Mouse (Mus musculus) heart, embryonic 12.5 days (tissue): Measurements from ENCODE around the gene Carmil2. TPM values are rescaled to one million over a fixed set of nuclear protein-coding genes. Genes with fewer than 3 reads are reported as not detected.

ENCODE experiments used
- ATAC-seq: fragments of 200-750 bp; cut with Nextera tagmentation; 2 replicates; pipeline ENCODE4 v1.8.0; 2017; ENCODE audit warnings: moderate TSS enrichment, moderate library complexity; ENCODE audit not compliant: insufficient number of reproducible peaks, low FRiP score
- H3K27ac ChIP-seq: fragments of 300-500 bp; sonication (generic); 2 replicates; pipeline ENCODE4 v1.5.1; 2016; ENCODE audit warnings: mild to moderate bottlenecking, moderate library complexity; ENCODE audit not compliant: poor library complexity, severe bottlenecking
- H3K27me3 ChIP-seq: fragments of 300-500 bp; sonication (generic); replicated peaks from 2 replicates; pipeline ENCODE4 v1.6.1; 2016; ENCODE audit warnings: mild to moderate bottlenecking, moderate library complexity
- H3K36me3 ChIP-seq: fragments of 300-500 bp; sonication (generic); 2 replicates; pipeline ENCODE4 v1.6.1; 2016; ENCODE audit warnings: mild to moderate bottlenecking, moderate library complexity
- H3K4me1 ChIP-seq: fragments of 300-500 bp; sonication (generic); replicated peaks from 2 replicates; pipeline ENCODE4 v1.6.1; 2016; ENCODE audit warnings: mild to moderate bottlenecking
- H3K4me2 ChIP-seq: fragments of 300-500 bp; sonication (generic); 2 replicates; pipeline ENCODE4 v1.6.1; 2016; ENCODE audit warnings: mild to moderate bottlenecking, moderate library complexity
- H3K4me3 ChIP-seq: fragments of 300-500 bp; sonication (generic); 2 replicates; pipeline ENCODE4 v1.5.1; 2016; ENCODE audit warnings: mild to moderate bottlenecking
- H3K9ac ChIP-seq: fragments of 300-500 bp; sonication (generic); 2 replicates; pipeline ENCODE4 v1.6.1; 2016; ENCODE audit warnings: mild to moderate bottlenecking, moderate library complexity
- H3K9me3 ChIP-seq: fragments of 300-500 bp; sonication (generic); replicated peaks from 2 replicates; pipeline ENCODE4 v1.6.1; 2016; ENCODE audit warnings: mild to moderate bottlenecking, moderate library complexity
- WGBS: fragments of 180-500 bp; shearing (Covaris S2); methylation state at CpG from one replicate; pipeline ENCODE4 v1.1.7; 2016; 5-methylcytosine and 5-hydroxymethylcytosine counted together
- polyA plus RNA-seq: library from polyadenylated mRNA; unstranded; fragments of >200 nt; fragmentation: Nextera tagmentation; extraction: Ambion mirVana; gene quantifications from 2 replicates; pipeline ENCODE4 v1.2.1, GENCODE M21; 2016

The Carmil2 gene
- polyA plus RNA-seq, 1 experiment from 2014 or later: 0.45 TPM

DNA sequence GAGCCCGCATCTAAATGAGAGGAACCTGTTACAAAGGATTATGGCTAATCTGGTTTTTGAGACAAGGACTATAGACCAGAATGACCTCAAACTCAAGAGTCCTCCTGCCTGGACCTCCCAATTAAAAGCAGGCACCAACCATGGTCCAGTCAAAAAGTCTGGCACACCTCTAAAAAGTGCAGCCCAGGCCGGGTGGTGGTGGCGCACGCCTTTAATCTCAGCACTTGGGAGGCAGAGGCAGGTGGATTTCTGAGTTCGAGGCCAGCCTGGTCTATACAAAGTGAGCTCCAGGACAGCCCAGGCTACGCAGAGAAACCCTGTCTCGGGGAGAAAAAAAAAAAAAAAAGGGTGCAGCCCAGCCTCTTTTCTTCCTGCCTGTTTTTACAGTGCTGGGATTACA is 749 bp upstream of the Carmil2 start:
- no peak overlapping the region for H3K4me3 ChIP-seq
- H3K27me3 ChIP-seq: peaks cover 15% of the 10 kb centered on the region
- H3K27ac ChIP-seq: no peak overlapping the region
- H3K36me3 ChIP-seq: peaks cover 39% of the 10 kb centered on the region
- ATAC-seq: no peak
- H3K4me2 ChIP-seq: peak overlapping the region; percentile 61
- no peaks in the 10 kb centered on the region for H3K9me3 ChIP-seq
- H3K4me1 ChIP-seq: peaks cover 19% of the 10 kb centered on the region
- H3K9ac ChIP-seq: peak overlapping the region; percentile 54; the same call in 1 of the 2 replicates
- 75% methylated on average over 7 of the region's 7 CpGs for whole genome bisulfite sequencing

GRCm38 (mm10) chr8:105686551-105686950 is 477 bp downstream of the Carmil2 start:
- ATAC-seq: no peak
- no peak overlapping the region for H3K27ac ChIP-seq
- no peaks in the 10 kb centered on the region for H3K9me3 ChIP-seq
- H3K4me2 ChIP-seq: no peak overlapping the region
- H3K27me3 ChIP-seq: peaks cover 23% of the 10 kb centered on the region
- H3K9ac ChIP-seq: no peak overlapping the region
- H3K4me3 ChIP-seq: no peak overlapping the region
- H3K4me1 ChIP-seq: peaks cover 19% of the 10 kb centered on the region
- peaks cover 27% of the 10 kb centered on the region for H3K36me3 ChIP-seq
- WGBS: 68% methylated on average over 6 of the region's 6 CpGs

DNA sequence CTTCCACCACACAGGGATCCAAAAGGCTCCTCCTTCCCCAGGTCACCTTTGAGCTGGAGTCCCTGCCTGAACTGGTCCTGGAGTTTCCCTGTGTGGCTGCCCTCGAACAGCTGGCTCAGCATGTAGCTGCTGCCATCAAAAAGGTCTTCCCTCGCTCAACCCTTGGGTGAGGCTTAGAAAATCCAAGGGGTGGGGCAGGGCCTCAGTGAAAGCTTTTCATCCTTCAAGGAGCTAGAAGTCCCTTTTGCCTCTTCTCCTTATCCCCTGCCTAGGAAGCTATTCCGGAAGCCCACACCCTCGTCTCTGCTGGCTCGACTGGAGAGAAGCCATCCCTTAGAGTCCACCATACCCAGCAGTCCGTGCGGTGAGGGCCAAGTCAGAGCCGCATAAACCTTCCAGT is 1.4 kb downstream of the Carmil2 start:
- peaks cover 19% of the 10 kb centered on the region for H3K4me1 ChIP-seq
- ATAC-seq: no peak
- H3K36me3 ChIP-seq: peaks cover 19% of the 10 kb centered on the region
- WGBS: 63% methylated on average over 8 of the region's 8 CpGs
- no peak overlapping the region for H3K4me2 ChIP-seq
- no peak overlapping the region for H3K27ac ChIP-seq
- no peak overlapping the region for H3K4me3 ChIP-seq
- peaks cover 1% of the 10 kb centered on the region; the same call in 1 of the 2 replicates for H3K9me3 ChIP-seq
- peaks cover 26% of the 10 kb centered on the region for H3K27me3 ChIP-seq
- no peak overlapping the region for H3K9ac ChIP-seq

DNA sequence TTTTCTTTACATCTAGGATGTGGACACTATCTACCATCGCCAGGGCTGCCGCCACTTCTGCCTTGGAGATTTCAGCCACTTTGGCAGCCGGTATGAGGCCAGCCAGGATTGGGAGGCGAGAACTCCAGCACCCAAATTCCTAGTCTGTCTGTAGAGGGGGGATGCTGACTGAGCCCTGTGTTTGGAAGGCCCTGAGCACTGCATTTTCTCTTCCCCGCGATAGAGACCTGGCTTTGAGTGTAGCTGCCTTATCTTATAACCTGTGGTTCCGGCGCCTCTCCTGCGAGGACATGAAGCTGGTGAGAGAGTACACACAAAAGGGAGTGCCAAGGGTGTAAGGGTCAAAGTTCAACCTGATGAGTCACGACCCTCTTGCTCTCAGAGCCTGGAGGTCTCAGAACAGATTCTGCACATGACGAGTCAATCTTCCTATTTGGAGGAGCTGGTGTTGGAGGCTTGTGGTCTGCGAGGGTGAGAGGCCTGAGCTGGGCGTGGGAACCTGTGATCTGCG is 2.2 kb downstream of the Carmil2 start:
- 35% methylated on average over 14 of the region's 14 CpGs for WGBS
- peaks cover 16% of the 10 kb centered on the region for H3K36me3 ChIP-seq

GRCm38 (mm10) chr8:105689256-105689982 is 3.3 kb downstream of the Carmil2 start:
- H3K27me3 ChIP-seq: peaks cover 32% of the 10 kb centered on the region
- no peak for ATAC-seq
- 56% methylated on average over 35 of the region's 35 CpGs for WGBS

More for the DNA sequence above, 2.2 kb downstream of the Carmil2 start:
- Histone ChIP-seq H3K9me3 (peaks cover 8% of the 10 kb centered on the region; the same call in 1 of the 2 replicates), H3K4me1 (peaks cover 19% of the 10 kb centered on the region), H3K27ac (no peak overlapping the region), H3K4me2 (no peak overlapping the region), H3K4me3 (no peak overlapping the region), H3K9ac (no peak overlapping the region), H3K27me3 (peaks cover 27% of the 10 kb centered on the region)
- ATAC-seq: no peak

GRCm38 (mm10) chr8:105689983-105690360 is 3.9 kb downstream of the Carmil2 start:
- Histone ChIP-seq H3K27ac (no peak overlapping the region), H3K4me1 (peaks cover 31% of the 10 kb centered on the region), H3K4me3 (no peak overlapping the region), H3K9ac (no peak overlapping the region), H3K9me3 (peaks cover 8% of the 10 kb centered on the region; the same call in 1 of the 2 replicates), H3K36me3 (peaks cover 4% of the 10 kb centered on the region), H3K4me2 (no peak overlapping the region), H3K27me3 (peaks cover 37% of the 10 kb centered on the region)
- ATAC-seq: no peak
- 85% methylated on average over 9 of the region's 9 CpGs for WGBS

More at GRCm38 (mm10) chr8:105689256-105689982, 3.3 kb downstream of the Carmil2 start:
- Histone ChIP-seq H3K36me3 (peaks cover 5% of the 10 kb centered on the region), H3K9me3 (peaks cover 8% of the 10 kb centered on the region; the same call in 1 of the 2 replicates), H3K4me3 (no peak overlapping the region), H3K9ac (no peak overlapping the region), H3K4me1 (peaks cover 27% of the 10 kb centered on the region), H3K27ac (no peak overlapping the region), H3K4me2 (no peak overlapping the region)

- Histone ChIP-seq H3K36me3 (peaks cover 4% of the 10 kb centered on the region), H3K4me2 (no peak overlapping the region), H3K4me3 (no peak overlapping the region), H3K27ac (no peak overlapping the region), H3K9ac (no peak overlapping the region), H3K27me3 (peaks cover 45% of the 10 kb centered on the region), H3K9me3 (peaks cover 8% of the 10 kb centered on the region; the same call in 1 of the 2 replicates), H3K4me1 (peaks cover 22% of the 10 kb centered on the region)
- no peak for ATAC-seq
- WGBS: 69% methylated on average over 14 of the region's 14 CpGs
Measured at GRCm38 (mm10) chr8:105690978-105691377, 4.9 kb downstream of the Carmil2 start.

DNA sequence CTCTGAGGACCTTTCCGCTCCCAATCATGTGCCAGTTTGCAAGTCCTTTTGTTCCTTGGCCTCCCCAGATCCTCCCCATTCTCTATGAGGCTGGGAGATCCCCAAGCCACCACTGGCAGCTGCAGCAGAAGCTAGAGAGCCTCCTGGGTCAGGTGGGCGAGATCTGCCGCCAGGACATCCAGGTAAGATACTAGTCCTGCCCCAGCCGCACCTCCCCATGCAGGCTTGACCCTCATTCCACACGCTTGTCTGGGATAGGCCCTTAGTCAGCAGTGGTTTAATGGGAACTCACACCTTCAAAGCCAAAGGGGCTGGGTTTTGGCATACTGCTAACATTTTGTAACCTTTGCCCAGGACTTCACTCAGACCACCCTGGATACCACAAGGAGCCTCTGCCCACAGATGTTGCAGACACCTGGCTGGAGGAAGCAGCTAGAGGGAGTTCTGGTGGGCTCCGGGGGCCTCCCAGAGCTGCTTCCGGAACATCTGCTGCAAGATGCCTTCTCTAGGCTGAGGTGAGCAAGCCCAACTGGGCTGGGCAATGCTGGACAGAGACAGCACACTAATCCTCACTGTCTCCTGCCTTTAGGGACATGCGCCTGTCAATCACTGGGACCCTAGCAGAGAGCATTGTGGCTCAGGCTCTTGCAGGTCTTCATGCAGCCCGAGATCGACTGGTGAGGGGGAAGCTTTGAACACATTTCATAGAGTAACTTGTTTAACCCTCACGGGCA is 6.5 kb downstream of the Carmil2 start:
- Histone ChIP-seq H3K27ac (no peak overlapping the region), H3K9me3 (peaks cover 8% of the 10 kb centered on the region; the same call in 1 of the 2 replicates), H3K4me2 (no peak overlapping the region), H3K27me3 (peaks cover 45% of the 10 kb centered on the region), H3K4me3 (no peak overlapping the region), H3K36me3 (peaks cover 12% of the 10 kb centered on the region), H3K4me1 (peaks cover 19% of the 10 kb centered on the region), H3K9ac (no peak overlapping the region)
- ATAC-seq: no peak
- 88% methylated on average over 11 of the region's 11 CpGs for WGBS

GRCm38 (mm10) chr8:105693648-105694047 is 7.6 kb downstream of the Carmil2 start:
- Histone ChIP-seq H3K4me3 (peak overlapping the region; percentile 47), H3K4me2 (peak overlapping the region; percentile 86), H3K27ac (no peak overlapping the region), H3K4me1 (peaks cover 12% of the 10 kb centered on the region), H3K9ac (peak overlapping the region; percentile 28; the same call in 1 of the 2 replicates), H3K27me3 (peaks cover 45% of the 10 kb centered on the region), H3K9me3 (peaks cover 8% of the 10 kb centered on the region; the same call in 1 of the 2 replicates), H3K36me3 (peaks cover 23% of the 10 kb centered on the region)
- ATAC-seq: peak; percentile 43; the same call in 1 of the 2 replicates
- 5% methylated on average over 24 of the region's 30 CpGs for WGBS

DNA sequence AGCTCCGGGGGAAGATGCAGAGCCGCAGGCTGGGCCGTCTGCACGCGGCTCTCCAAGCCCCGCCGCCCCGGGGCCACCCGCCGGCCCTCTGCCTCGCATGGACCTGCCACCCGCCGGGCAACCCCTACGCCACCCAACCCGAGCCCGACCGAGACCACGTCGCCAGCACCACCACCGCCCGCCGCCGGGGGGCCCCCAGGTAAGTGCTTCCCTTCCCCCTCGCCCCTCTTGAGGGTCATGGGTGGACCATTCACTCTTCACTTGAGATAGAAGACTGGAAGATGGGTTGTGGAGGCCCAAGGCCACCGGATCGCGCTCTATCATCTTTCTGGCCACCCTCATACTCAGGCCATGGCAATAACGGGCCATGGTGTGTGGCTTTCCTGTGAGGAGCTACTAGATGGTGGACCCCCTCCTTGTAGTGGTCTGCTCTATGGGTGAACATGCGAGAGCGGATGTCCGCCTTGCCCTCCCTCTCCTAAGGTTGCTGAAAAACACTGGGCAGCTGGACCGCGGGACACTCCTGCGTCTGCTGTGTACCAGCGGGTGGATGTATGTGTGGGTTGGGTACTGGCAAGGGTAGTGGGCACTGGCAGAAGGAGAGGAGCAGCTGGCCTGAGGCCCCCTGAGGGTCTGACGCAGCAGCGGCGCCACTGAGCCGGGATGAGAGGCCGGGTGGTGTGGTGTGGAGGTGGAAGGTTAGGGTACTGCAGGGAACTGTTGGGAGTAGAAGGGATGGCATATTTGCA is 8.2 kb downstream of the Carmil2 start:
- Histone ChIP-seq H3K9me3 (peaks cover 8% of the 10 kb centered on the region; the same call in 1 of the 2 replicates), H3K9ac (peak overlapping the region; percentile 28; the same call in 1 of the 2 replicates), H3K27ac (no peak overlapping the region), H3K27me3 (peaks cover 39% of the 10 kb centered on the region), H3K4me1 (peaks cover 12% of the 10 kb centered on the region), H3K4me2 (peak overlapping the region; percentile 86), H3K4me3 (peak overlapping the region; percentile 47), H3K36me3 (peaks cover 25% of the 10 kb centered on the region)
- WGBS: 7% methylated on average over 39 of the region's 40 CpGs
- 0 out of 2 replicates have a peak, but pooled peaks have one; percentile 3 for ATAC-seq
